Mouse (Mus musculus): ENCODE results near the gene Prkaa1.

- TF ChIP-seq EP300 (IDR thresholded peaks at IDR 0.05; ENCODE audit: insufficient read depth, low read depth, low read length) (no peak), POLR2A (IDR thresholded peaks at IDR 0.05; ENCODE audit: insufficient read depth, low read depth, low read length) (no peak), CTCF (IDR thresholded peaks at IDR 0.05) (no peak)
Observed at GRCm38 (mm10) chr15:5129111-5129805, 14.4 kb upstream of the Prkaa1 start.
